Mouse (Mus musculus) adrenal gland, postnatal 36 days (tissue): ENCODE data around the gene Gria1. TPM values are rescaled to one million over a fixed set of nuclear protein-coding genes. Genes with fewer than 3 reads are reported as not detected.

Source experiments
- DNase-seq, 2 experiments: peaks; one replicate each; pipeline ENCODE4 v3.0.0; 2021; ENCODE audit warnings: mixed read lengths in 1 of 2
- total RNA-seq, 2 experiments: library from RNA; stranded (reverse); gene quantifications; 2 replicates each; pipeline ENCODE4 v1.2.3; 2021

The Gria1 gene
- total RNA-seq, 2 experiments from 2014 or later = 0.20 to 0.26 TPM

GRCm38 (mm10) chr11:57298665-57299064 lies 287.5 kb downstream of the Gria1 start:
- DNase-seq = no peak

- DNase-seq = no peak
Observed at GRCm38 (mm10) chr11:57303602-57304001, 292.4 kb downstream of the Gria1 start.

GRCm38 (mm10) chr11:57306116-57306515 lies 294.9 kb downstream of the Gria1 start:
- peak in 1 of 2 experiments; percentile 10 for DNase-seq

GRCm38 (mm10) chr11:57306892-57307291 lies 295.7 kb downstream of the Gria1 start:
- peak; percentile 3 to 7 for DNase-seq

- no peak for DNase-seq
Observed at GRCm38 (mm10) chr11:57317063-57317462, 305.9 kb downstream of the Gria1 start.

DNA sequence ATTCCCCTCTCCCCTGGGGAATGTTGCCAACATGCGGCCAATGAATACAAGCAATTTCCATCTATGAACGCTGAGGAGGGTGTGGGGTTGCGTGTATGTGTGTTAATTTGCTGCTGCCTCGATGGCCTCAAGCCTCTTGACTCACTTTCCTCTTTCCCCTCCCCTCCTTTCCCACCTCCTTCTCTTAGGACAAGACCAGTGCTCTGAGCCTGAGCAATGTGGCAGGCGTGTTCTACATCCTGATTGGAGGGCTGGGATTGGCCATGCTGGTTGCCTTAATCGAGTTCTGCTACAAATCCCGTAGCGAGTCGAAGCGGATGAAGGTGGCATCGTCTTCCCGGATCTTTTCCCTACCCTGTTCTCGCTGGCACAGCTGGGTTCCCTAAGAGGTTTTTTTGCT lies 306.3 kb downstream of the Gria1 start:
- no peak for DNase-seq

GRCm38 (mm10) chr11:57319374-57319773 lies 308.2 kb downstream of the Gria1 start:
- no peak for DNase-seq

GRCm38 (mm10) chr11:57324099-57324498 lies 312.9 kb downstream of the Gria1 start:
- DNase-seq = no peak
